Mouse (Mus musculus) embryonic facial prominence, embryonic 10.5 days (tissue): Measurements from ENCODE around the gene Mtmr2. TPM values are rescaled to one million over a fixed set of nuclear protein-coding genes. Genes with fewer than 3 reads are reported as not detected.
"Not testable (repeated sequence)": the region's sequence is repeated elsewhere in the genome, so short reads cannot be mapped to it uniquely, and the experiment has no call there.

Experiments
- DNase-seq: peaks from one replicate; pipeline ENCODE4 v3.0.0-alpha.2; 2017; ENCODE audit warnings: low spot score
- H3K27ac ChIP-seq: fragments of 300-500 bp; sonication (generic); replicated peaks from 2 replicates; pipeline ENCODE4 v1.5.1; 2016; ENCODE audit warnings: mild to moderate bottlenecking
- H3K27me3 ChIP-seq: fragments of 300-500 bp; sonication (generic); replicated peaks from 2 replicates; pipeline ENCODE4 v1.6.1; 2016; ENCODE audit warnings: low read depth, mild to moderate bottlenecking; ENCODE audit not compliant: poor library complexity, severe bottlenecking
- H3K36me3 ChIP-seq: fragments of 300-500 bp; sonication (generic); replicated peaks from 2 replicates; pipeline ENCODE4 v1.6.1; 2016; ENCODE audit warnings: mild to moderate bottlenecking, moderate library complexity
- H3K4me1 ChIP-seq: fragments of 300-500 bp; sonication (generic); 2 replicates; pipeline ENCODE4 v1.6.1; 2016
- H3K4me3 ChIP-seq: fragments of 300-500 bp; sonication (generic); 2 replicates; pipeline ENCODE4 v1.5.1; 2016; ENCODE audit warnings: mild to moderate bottlenecking, moderate library complexity
- H3K9me3 ChIP-seq: fragments of 300-500 bp; sonication (generic); 2 replicates; pipeline ENCODE4 v1.6.1; 2016; ENCODE audit warnings: mild to moderate bottlenecking
- WGBS: fragments of 180-500 bp; shearing (Covaris S2); methylation state at CpG from one replicate; pipeline ENCODE4 v1.1.7; 2016; 5-methylcytosine and 5-hydroxymethylcytosine counted together
- polyA plus RNA-seq: library from polyadenylated mRNA; unstranded; fragments of >200 nt; fragmentation: Nextera tagmentation; extraction: Ambion mirVana; gene quantifications from 2 replicates; pipeline ENCODE4 v1.2.1, GENCODE M21; 2016

The Mtmr2 gene
- polyA plus RNA-seq, 1 experiment from 2014 or later: 89.3 TPM

DNA sequence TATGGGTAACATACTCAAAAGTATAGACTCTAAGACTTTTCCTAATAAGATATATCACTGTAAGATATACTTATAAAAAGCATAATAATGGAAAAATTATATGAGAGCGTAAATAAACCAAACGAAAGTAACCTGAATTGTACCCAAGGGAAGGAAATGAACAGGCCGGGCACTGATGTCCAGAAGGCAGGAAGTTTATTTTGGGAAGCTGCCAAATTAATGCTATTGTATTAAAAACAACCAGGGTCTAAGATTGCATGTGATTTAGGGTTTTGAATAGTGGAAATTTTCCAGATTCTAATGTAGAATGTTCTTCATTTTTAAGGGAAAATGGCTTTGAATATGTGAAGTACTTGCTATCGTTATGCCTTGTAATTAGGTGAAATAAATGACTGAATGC, 4.3 kb downstream of the Mtmr2 start:
- WGBS: 85% methylated on average over 4 of the region's 4 CpGs
- Histone ChIP-seq H3K27me3 (no peaks in the 10 kb centered on the region), H3K27ac (no peak overlapping the region), H3K4me3 (no peak overlapping the region), H3K36me3 (peaks cover 21% of the 10 kb centered on the region), H3K9me3 (peaks cover 8% of the 10 kb centered on the region; the same call in 1 of the 2 replicates), H3K4me1 (peaks cover 15% of the 10 kb centered on the region)
- DNase-seq: no peak

- Histone ChIP-seq H3K27ac (no peak overlapping the region), H3K36me3 (peaks cover 24% of the 10 kb centered on the region), H3K4me1 (no peaks in the 10 kb centered on the region), H3K9me3 (no peaks in the 10 kb centered on the region), H3K4me3 (no peak overlapping the region), H3K27me3 (no peaks in the 10 kb centered on the region)
- DNase-seq: no peak
- 93% methylated on average over 3 of the region's 3 CpGs for WGBS
These were observed 12.2 kb downstream of the Mtmr2 start for GRCm38 (mm10) chr9:13760430-13760829.

DNA sequence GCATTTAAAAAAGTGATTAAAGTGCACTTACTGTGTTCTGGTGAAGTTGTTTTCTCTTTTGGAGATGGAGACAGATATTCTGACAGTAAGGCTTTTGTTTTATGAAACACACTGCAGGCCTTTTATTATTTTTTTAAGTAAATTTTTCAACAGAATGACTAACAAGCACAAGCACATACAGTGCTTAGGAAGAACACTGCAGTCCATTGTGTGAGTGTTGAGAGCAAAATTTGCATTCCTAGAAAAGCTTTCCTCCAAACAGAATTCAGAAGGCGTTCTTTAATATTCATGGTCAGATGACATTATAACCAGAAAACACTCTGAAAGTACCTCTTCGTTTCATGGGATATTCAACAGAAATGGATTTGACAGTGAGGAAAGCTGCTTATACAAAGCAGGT, 17.4 kb downstream of the Mtmr2 start:
- DNase-seq: no peak
- WGBS: 87% methylated on average over 2 of the region's 2 CpGs
- Histone ChIP-seq H3K36me3 (0 out of 2 replicates have a peak, but pooled peaks cover 7% of the 10 kb centered on the region), H3K9me3 (no peaks in the 10 kb centered on the region), H3K27me3 (no peaks in the 10 kb centered on the region), H3K27ac (no peak overlapping the region), H3K4me3 (no peak overlapping the region), H3K4me1 (no peaks in the 10 kb centered on the region)

- H3K9me3 ChIP-seq: no peaks in the 10 kb centered on the region
- 92% methylated on average over 7 of the region's 7 CpGs for WGBS
- H3K4me3 ChIP-seq: no peak overlapping the region
- H3K36me3 ChIP-seq: 0 out of 2 replicates have a peak, but pooled peaks cover 7% of the 10 kb centered on the region
- no peaks in the 10 kb centered on the region for H3K4me1 ChIP-seq
- no peaks in the 10 kb centered on the region for H3K27me3 ChIP-seq
- DNase-seq: no peak
- H3K27ac ChIP-seq: no peak overlapping the region
These were observed 18.4 kb downstream of the Mtmr2 start for GRCm38 (mm10) chr9:13766570-13766969.

DNA sequence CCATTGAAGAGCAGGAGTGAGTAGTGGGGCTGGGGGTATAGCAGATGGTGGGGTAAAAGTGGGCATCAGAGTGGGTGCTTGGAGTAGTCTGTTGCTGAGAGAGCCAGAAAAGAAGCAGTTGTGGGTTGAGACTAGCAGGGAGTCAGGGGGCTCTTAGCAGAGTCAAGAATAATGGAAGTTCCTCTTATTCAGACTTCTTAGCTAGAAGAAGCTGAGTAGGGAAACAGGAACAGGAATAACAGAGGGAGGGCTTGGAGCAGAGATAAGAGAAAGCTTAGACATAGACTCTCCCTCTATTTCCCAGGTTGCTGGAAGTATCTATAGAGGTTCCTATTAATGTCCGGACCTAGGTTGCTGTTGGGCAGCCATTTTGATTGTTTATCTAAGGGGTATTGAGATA, 26.5 kb downstream of the Mtmr2 start:
- no peaks in the 10 kb centered on the region for H3K9me3 ChIP-seq
- H3K4me3 ChIP-seq: no peak overlapping the region
- WGBS: 90% methylated on average over 1 of the region's 1 CpGs
- no peak overlapping the region for H3K27ac ChIP-seq
- peaks cover 4% of the 10 kb centered on the region; the same call in 1 of the 2 replicates for H3K36me3 ChIP-seq
- no peaks in the 10 kb centered on the region for H3K4me1 ChIP-seq
- DNase-seq: no peak
- no peaks in the 10 kb centered on the region for H3K27me3 ChIP-seq

DNA sequence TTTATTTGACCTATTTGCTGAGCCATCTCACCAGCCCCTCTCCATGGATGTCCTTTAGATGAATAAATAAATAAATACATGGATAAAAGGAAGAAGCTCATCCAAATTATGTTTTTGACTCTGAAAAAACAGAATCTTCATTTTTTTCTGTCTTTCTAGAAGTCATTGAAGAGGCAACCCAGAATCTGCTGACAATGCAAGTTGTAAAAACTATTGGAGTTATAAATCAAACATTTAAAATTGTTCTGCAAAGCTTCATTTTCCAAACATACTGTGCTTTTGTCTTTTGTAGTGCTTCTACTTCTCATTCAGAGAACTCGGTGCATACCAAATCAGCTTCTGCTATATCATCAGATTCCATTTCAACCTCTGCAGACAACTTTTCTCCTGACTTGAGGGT, 33.8 kb downstream of the Mtmr2 start:
- WGBS: 91% methylated on average over 1 of the region's 1 CpGs
- Histone ChIP-seq H3K27ac (no peak overlapping the region), H3K4me1 (no peaks in the 10 kb centered on the region), H3K36me3 (peaks cover 53% of the 10 kb centered on the region), H3K9me3 (no peaks in the 10 kb centered on the region), H3K27me3 (no peaks in the 10 kb centered on the region), H3K4me3 (no peak overlapping the region)
- DNase-seq: no peak

- H3K27me3 ChIP-seq, H3K27ac ChIP-seq, DNase-seq, H3K9me3 ChIP-seq, H3K4me1 ChIP-seq, H3K4me3 ChIP-seq: not testable (repeated sequence)
- peaks cover 91% of the 10 kb centered on the region for H3K36me3 ChIP-seq
- 97% methylated on average over 8 of the region's 8 CpGs for WGBS
These were observed 42.7 kb downstream of the Mtmr2 start for GRCm38 (mm10) chr9:13790864-13791263.

- no peak overlapping the region for H3K4me3 ChIP-seq
- no peak overlapping the region for H3K27ac ChIP-seq
- H3K36me3 ChIP-seq: peaks cover 87% of the 10 kb centered on the region
- H3K27me3 ChIP-seq: no peaks in the 10 kb centered on the region
- no peak for DNase-seq
- WGBS: 76% methylated on average over 1 of the region's 1 CpGs
- no peaks in the 10 kb centered on the region for H3K4me1 ChIP-seq
- H3K9me3 ChIP-seq: no peaks in the 10 kb centered on the region
These were observed 46.1 kb downstream of the Mtmr2 start for GRCm38 (mm10) chr9:13794302-13794701.

GRCm38 (mm10) chr9:13794756-13795155, 46.5 kb downstream of the Mtmr2 start:
- H3K9me3 ChIP-seq: no peaks in the 10 kb centered on the region
- no peak overlapping the region for H3K4me3 ChIP-seq
- DNase-seq: no peak
- no peak overlapping the region for H3K27ac ChIP-seq
- H3K4me1 ChIP-seq: no peaks in the 10 kb centered on the region
- 83% methylated on average over 2 of the region's 2 CpGs for WGBS
- peaks cover 87% of the 10 kb centered on the region for H3K36me3 ChIP-seq
- H3K27me3 ChIP-seq: no peaks in the 10 kb centered on the region

DNA sequence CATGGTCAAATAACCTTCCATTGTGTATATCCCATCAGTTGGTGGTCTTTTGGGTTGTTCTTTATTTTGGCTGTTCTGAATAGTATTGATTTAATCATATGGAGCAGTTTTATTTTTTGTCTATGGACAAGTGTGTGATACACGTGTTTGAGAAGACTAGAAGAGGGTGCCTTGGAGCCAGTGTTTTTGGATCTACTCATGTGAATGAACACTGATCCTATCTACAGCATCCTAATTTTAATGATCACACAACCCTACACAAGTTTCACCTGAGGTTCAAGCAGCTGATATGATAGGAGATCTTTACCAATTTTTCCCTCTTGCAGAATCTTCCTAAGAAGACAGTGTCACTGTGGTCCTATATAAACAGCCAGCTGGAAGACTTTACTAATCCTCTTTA, 56.3 kb downstream of the Mtmr2 start:
- H3K27me3 ChIP-seq: no peaks in the 10 kb centered on the region
- H3K36me3 ChIP-seq: peaks cover 95% of the 10 kb centered on the region

GRCm38 (mm10) chr9:13806854-13807253, 58.6 kb downstream of the Mtmr2 start:
- Histone ChIP-seq H3K4me1 (no peaks in the 10 kb centered on the region), H3K36me3 (peaks cover 98% of the 10 kb centered on the region), H3K4me3 (no peak overlapping the region), H3K27me3 (no peaks in the 10 kb centered on the region), H3K9me3 (no peaks in the 10 kb centered on the region), H3K27ac (no peak overlapping the region)
- WGBS: 91% methylated on average over 7 of the region's 7 CpGs
- no peak for DNase-seq

More for the DNA sequence above, 56.3 kb downstream of the Mtmr2 start:
- 78% methylated on average over 1 of the region's 1 CpGs for WGBS
- no peaks in the 10 kb centered on the region for H3K9me3 ChIP-seq
- DNase-seq: no peak
- H3K4me3 ChIP-seq: no peak overlapping the region
- H3K27ac ChIP-seq: no peak overlapping the region
- H3K4me1 ChIP-seq: no peaks in the 10 kb centered on the region

GRCm38 (mm10) chr9:13807657-13808056, 59.4 kb downstream of the Mtmr2 start:
- no peak for DNase-seq
- Histone ChIP-seq H3K27me3 (no peaks in the 10 kb centered on the region), H3K36me3 (peaks cover 98% of the 10 kb centered on the region), H3K9me3 (no peaks in the 10 kb centered on the region), H3K4me3 (no peak overlapping the region), H3K4me1 (no peaks in the 10 kb centered on the region), H3K27ac (no peak overlapping the region)
- 92% methylated on average over 5 of the region's 5 CpGs for WGBS

DNA sequence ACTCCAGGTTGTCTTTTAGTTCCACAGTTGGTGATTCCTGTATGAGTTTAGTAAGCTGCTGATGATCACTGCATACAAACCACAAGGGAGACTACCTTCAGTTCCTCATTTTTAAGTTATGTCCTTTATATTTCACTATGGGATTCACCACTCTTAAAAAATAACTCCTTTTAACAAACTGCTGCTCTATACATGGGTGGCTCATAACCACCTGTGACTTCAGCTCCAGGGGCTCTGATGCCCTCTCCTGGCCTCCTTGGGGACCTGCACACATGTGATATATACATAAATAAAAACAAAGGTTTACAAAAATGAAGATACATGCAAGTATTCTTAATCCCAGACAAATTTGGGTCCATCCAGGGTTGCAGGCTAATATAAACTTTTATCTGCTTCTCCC, 61.7 kb downstream of the Mtmr2 start:
- no peaks in the 10 kb centered on the region for H3K27me3 ChIP-seq
- no peak for DNase-seq
- H3K9me3 ChIP-seq: no peaks in the 10 kb centered on the region
- H3K27ac ChIP-seq: no peak overlapping the region
- no peaks in the 10 kb centered on the region for H3K4me1 ChIP-seq
- no peak overlapping the region for H3K4me3 ChIP-seq
- H3K36me3 ChIP-seq: peaks cover 98% of the 10 kb centered on the region

DNA sequence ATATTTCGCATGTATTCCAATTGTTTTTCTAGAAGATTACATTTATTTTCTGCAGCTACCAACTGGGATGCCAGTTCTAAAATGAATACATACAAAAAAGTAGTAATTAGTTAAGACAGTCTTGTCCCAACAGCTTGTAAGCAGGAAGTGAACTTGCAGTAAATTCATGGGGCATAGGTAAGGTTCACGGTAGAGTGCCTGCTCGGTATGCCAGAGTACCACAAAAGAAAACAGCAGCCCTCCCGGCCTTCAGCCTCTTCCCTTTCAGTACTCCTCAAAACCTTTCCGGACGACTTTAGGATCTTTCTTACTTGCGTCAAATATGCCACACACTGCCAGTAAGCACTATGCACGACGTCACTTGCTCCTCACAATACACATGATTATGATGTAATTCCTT, 70.2 kb downstream of the Mtmr2 start:
- DNase-seq: no peak
- H3K4me3 ChIP-seq: no peak overlapping the region
- H3K27ac ChIP-seq: no peak overlapping the region
- peaks cover 98% of the 10 kb centered on the region for H3K36me3 ChIP-seq
- WGBS: 90% methylated on average over 9 of the region's 9 CpGs
- no peaks in the 10 kb centered on the region for H3K27me3 ChIP-seq
- no peaks in the 10 kb centered on the region for H3K9me3 ChIP-seq
- no peaks in the 10 kb centered on the region for H3K4me1 ChIP-seq
